Mouse (Mus musculus): ENCODE data around the gene Cacng5.

Cacng5 gene

GRCm38 (mm10) chr11:107914634-107915226, at the start of gene Cacng5:
TSS of gene Cacng5 (minus strand) at chr11:107915055.
- DNase-seq: no peak

GRCm38 (mm10) chr11:107957566-107958350, 42.9 kb upstream of the Cacng5 start:
- DNase-seq: no peak

GRCm38 (mm10) chr11:107955191-107956062, 40.6 kb upstream of the Cacng5 start:
- no peak for DNase-seq

- peak; percentile 95 for DNase-seq
Measured at GRCm38 (mm10) chr11:107951431-107951830, 36.6 kb upstream of the Cacng5 start.

- DNase-seq: no peak
Measured at GRCm38 (mm10) chr11:107950658-107951057, 35.8 kb upstream of the Cacng5 start.

- DNase-seq: peak; percentile 95
Measured at GRCm38 (mm10) chr11:107950211-107950610, 35.4 kb upstream of the Cacng5 start.

GRCm38 (mm10) chr11:107947951-107948350, 33.1 kb upstream of the Cacng5 start:
- DNase-seq: no peak

GRCm38 (mm10) chr11:107946823-107947222, 32.0 kb upstream of the Cacng5 start:
- no peak for DNase-seq

- no peak for DNase-seq
Measured at GRCm38 (mm10) chr11:107936929-107937328, 22.1 kb upstream of the Cacng5 start.

- DNase-seq: no peak
Measured at GRCm38 (mm10) chr11:107931721-107932120, 16.9 kb upstream of the Cacng5 start.

GRCm38 (mm10) chr11:107931288-107931687, 16.4 kb upstream of the Cacng5 start:
- DNase-seq: no peak

GRCm38 (mm10) chr11:107929712-107930111, 14.9 kb upstream of the Cacng5 start:
- DNase-seq: no peak

- peak; percentile 73 for DNase-seq
Measured at GRCm38 (mm10) chr11:107919852-107920508, 5.1 kb upstream of the Cacng5 start.

- DNase-seq: peak; percentile 66
Measured at GRCm38 (mm10) chr11:107917721-107918235, 2.9 kb upstream of the Cacng5 start.

- no peak for DNase-seq
Measured at GRCm38 (mm10) chr11:107913317-107913716, 1.5 kb downstream of the Cacng5 start.

- no peak for DNase-seq
Measured at GRCm38 (mm10) chr11:107905364-107905763, 9.5 kb downstream of the Cacng5 start.

GRCm38 (mm10) chr11:107903966-107904605, 10.8 kb downstream of the Cacng5 start:
- peak; percentile 94 for DNase-seq

- DNase-seq: no peak
Measured at GRCm38 (mm10) chr11:107900470-107900869, 14.4 kb downstream of the Cacng5 start.

- no peak for DNase-seq
Measured at GRCm38 (mm10) chr11:107898698-107899097, 16.2 kb downstream of the Cacng5 start.

GRCm38 (mm10) chr11:107895635-107896034, 19.2 kb downstream of the Cacng5 start:
- no peak for DNase-seq

GRCm38 (mm10) chr11:107891377-107891776, 23.5 kb downstream of the Cacng5 start:
- DNase-seq: no peak

- no peak for DNase-seq
Measured at GRCm38 (mm10) chr11:107887342-107887741, 27.5 kb downstream of the Cacng5 start.
